Mouse (Mus musculus) layer of hippocampus, adult 2 months (tissue): ENCODE data around the gene Cgn. TPM values are rescaled to one million over a fixed set of nuclear protein-coding genes. Genes with fewer than 3 reads are reported as not detected.
A peak's percentile ranks its signal among the peaks of the same experiment; 100 is the strongest.
"Not testable (repeated sequence)": the region's sequence is repeated elsewhere in the genome, so short reads cannot be mapped to it uniquely, and the experiment has no call there.

Source experiments
- DNase-seq, 2 experiments: peaks; one replicate each; pipeline ENCODE4 v3.0.0; 2022; ENCODE audit warnings: low spot score in 2 of 2
- H3K27ac ChIP-seq: fragments of 200-600 bp; 2 replicates; pipeline ENCODE4 v1.8.1; 2022
- H3K4me3 ChIP-seq: fragments of 200-600 bp; 2 replicates; pipeline ENCODE4 v1.8.1; 2022; ENCODE audit warnings: mild to moderate bottlenecking
- CTCF ChIP-seq: fragments of 200-600 bp; conservative IDR thresholded peaks from 2 replicates; pipeline ENCODE4 v1.8.1; 2022; ENCODE audit warnings: antibody characterized with exemption, mild to moderate bottlenecking, moderate library complexity
- total RNA-seq, 2 experiments: library from RNA; stranded (reverse); gene quantifications; 2 replicates each; pipeline ENCODE4 v1.2.3; 2021

Gene Cgn
- total RNA-seq, 2 experiments from 2014 or later = 3.7 TPM

- no peak for TF ChIP-seq CTCF
- no peak for DNase-seq
- no peak overlapping the region for H3K4me3 ChIP-seq
- no peak overlapping the region for H3K27ac ChIP-seq
Observed at GRCm38 (mm10) chr3:94784171-94784701, 2.1 kb downstream of the Cgn start.

GRCm38 (mm10) chr3:94783462-94783931 is 2.8 kb downstream of the Cgn start:
- no peak for TF ChIP-seq CTCF
- H3K4me3 ChIP-seq = no peak overlapping the region
- DNase-seq = no peak
- no peak overlapping the region for H3K27ac ChIP-seq

DNA sequence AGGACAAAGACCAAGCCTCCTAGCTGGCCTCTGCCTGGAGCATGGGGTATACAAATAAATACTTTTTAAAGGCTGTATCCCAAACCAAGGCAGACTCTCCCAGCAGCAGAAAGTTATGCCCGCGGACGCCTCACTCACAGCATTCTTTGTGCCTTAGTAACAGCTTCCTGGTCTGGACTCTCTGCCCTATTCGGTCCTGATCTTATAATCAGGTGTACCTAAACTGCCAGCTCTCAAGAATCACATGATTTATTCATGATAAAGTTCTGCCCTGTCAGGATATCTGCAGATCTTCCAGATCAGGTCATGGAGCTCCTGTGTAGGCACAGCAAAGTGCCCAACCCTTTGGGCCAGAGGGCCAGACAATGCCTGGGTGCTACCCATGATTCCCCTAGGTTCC is 3.4 kb downstream of the Cgn start:
- no peak overlapping the region for H3K27ac ChIP-seq
- TF ChIP-seq CTCF = no peak
- DNase-seq = no peak
- H3K4me3 ChIP-seq = no peak overlapping the region

DNA sequence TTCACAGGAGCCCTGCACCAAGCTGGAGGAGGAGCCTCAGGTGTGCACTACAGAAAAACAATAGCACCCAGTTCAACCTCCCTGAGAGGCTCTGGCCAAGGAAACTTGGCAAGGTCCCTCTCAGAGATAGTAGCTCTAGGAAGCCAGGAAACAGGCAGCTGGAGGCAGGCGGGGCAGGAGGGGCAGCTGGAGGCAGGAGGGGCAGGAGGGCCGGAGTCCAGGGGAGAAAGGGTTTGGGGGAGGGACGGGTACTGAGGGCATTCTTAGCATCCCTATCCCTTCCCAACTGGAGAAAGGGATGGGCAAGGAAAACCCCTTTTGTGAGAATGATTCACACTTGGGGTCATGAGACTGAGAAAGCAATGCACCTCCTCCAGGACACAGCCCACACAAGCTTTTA is 4.9 kb downstream of the Cgn start:
- no peak overlapping the region for H3K4me3 ChIP-seq
- no peak overlapping the region for H3K27ac ChIP-seq
- no peak for DNase-seq
- TF ChIP-seq CTCF = no peak

GRCm38 (mm10) chr3:94775886-94776285 is 10.4 kb downstream of the Cgn start:
- H3K27ac ChIP-seq = no peak overlapping the region
- H3K4me3 ChIP-seq = no peak overlapping the region
- DNase-seq = no peak
- no peak for TF ChIP-seq CTCF

DNA sequence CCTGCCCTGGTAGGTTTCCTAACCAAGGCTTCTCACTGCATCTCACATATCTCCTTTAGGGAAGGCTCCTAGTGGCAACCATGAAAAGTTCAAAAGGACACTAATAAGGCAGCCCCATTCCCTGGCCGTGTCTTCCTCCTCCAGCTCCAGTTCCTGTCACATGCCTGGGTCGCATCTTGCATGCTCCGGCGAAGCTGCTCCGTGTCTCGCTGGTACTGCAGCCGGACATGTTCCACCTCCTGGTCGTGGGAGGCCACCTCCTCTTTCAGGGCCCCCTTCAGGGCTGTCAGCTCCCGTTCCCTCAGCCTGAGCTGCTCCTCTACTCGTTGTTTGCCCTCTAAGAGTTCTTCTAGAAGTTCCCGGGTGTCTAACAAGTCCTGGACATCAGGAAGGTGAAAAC is 12.3 kb downstream of the Cgn start:
- Histone ChIP-seq H3K27ac (no peak overlapping the region), H3K4me3 (no peak overlapping the region)
- TF ChIP-seq CTCF = no peak
- DNase-seq = no peak

DNA sequence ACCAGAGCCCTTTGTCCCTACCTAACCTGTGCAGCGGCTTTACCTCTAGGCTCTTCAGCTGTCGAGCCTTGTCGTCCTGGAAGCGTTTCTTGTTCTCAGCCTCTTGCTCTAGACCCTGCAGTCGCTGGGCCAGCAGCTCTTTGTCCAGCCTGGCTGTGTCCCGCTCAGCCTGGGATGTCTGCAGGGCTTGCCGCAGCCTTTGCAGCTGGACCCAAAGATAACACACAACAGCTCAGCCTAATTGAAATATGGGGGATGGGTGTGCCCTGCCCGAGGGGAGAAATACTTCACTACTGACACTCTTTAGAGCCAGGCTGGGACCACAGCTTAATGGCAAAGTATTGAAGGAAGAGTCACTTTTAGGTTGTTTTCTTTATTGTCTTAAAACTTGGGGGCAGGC is 20.8 kb downstream of the Cgn start:
- not testable (repeated sequence) for DNase-seq, H3K4me3 ChIP-seq, H3K27ac ChIP-seq

- peak; percentile 46 for TF ChIP-seq CTCF
Observed at GRCm38 (mm10) chr3:94764545-94765292, 21.6 kb downstream of the Cgn start.

GRCm38 (mm10) chr3:94758427-94758826 is 27.9 kb downstream of the Cgn start:
- H3K4me3 ChIP-seq = not testable (repeated sequence)

More at GRCm38 (mm10) chr3:94764545-94765292, 21.6 kb downstream of the Cgn start:
- not testable (repeated sequence) for H3K27ac ChIP-seq, H3K4me3 ChIP-seq, DNase-seq

DNA sequence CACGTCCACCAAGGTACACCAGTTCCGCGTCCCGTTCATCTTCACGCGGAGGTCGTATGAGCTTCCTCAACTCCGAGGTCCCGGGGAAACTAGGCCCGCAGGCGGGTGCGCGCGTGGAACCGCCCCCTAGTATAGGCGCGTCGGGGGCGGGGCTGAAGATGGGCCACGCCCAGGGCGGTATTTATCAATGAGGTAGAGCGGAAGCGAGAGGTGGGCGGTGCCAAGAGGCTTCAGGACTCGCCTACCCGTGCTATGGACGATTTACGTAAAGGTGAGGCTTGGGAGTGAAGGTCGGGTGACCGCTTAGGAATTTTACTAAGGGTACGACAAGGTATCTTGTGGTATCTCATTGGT is 28.3 kb downstream of the Cgn start:
- DNase-seq = peak in 1 of 2 experiments; percentile 4

More at GRCm38 (mm10) chr3:94758427-94758826, 27.9 kb downstream of the Cgn start:
- H3K27ac ChIP-seq, DNase-seq: not testable (repeated sequence)

GRCm38 (mm10) chr3:94757251-94758055 is 28.8 kb downstream of the Cgn start:
- DNase-seq, H3K4me3 ChIP-seq: not testable (repeated sequence)

More for the DNA sequence above, 28.3 kb downstream of the Cgn start:
- not testable (repeated sequence) for H3K4me3 ChIP-seq, H3K27ac ChIP-seq

DNA sequence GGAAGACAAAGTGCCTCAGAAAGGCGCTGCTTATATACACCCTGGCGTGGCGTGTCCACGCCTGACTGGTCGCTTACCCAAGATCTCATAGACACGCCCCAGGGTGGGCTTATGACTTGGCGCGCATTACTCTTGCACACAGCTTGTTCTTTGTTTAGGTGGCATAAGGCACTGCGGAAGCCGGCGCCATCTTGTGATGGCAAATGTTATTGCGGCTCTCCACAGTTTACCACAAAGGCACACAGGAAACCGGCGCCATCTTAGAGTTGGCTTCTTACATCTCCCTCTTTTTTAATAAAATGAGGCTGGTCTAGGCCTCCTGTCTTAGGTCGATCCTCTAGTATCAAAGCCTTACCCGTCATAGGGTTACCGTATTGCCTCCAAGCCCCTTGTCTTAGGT is 40.6 kb downstream of the Cgn start:
- DNase-seq = no peak
- Histone ChIP-seq H3K27ac (no peak overlapping the region), H3K4me3 (no peak overlapping the region)
- TF ChIP-seq CTCF = no peak

More at GRCm38 (mm10) chr3:94757251-94758055, 28.8 kb downstream of the Cgn start:
- H3K27ac ChIP-seq = not testable (repeated sequence)

- H3K27ac ChIP-seq, H3K4me3 ChIP-seq: not testable (repeated sequence)
- TF ChIP-seq CTCF = peak; percentile 58
- DNase-seq = peak in 1 of 2 experiments; percentile 23
Observed at GRCm38 (mm10) chr3:94723637-94724036, 62.7 kb downstream of the Cgn start.

DNA sequence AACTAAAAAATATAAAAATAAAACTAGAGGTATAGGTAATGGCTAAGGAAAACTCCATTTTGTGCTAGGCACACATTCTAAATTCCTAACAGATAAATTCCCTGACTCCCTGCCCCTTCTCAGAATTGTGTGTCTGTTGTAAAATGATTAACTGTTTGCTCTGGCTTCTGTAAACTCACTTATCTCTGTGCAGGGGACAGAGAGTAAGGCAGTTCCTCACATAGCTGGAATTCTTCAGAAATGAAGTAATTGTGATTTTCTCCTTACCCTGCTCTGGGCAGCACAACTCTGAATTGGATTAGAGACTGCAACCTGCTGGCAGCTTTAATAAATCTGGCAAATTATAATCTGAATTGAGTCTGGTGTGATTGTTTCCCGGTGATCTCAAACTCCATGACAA is 68.0 kb downstream of the Cgn start:
- DNase-seq, H3K27ac ChIP-seq, H3K4me3 ChIP-seq: not testable (repeated sequence)

GRCm38 (mm10) chr3:94713424-94713823 is 72.9 kb downstream of the Cgn start:
- not testable (repeated sequence) for H3K4me3 ChIP-seq, DNase-seq, H3K27ac ChIP-seq

DNA sequence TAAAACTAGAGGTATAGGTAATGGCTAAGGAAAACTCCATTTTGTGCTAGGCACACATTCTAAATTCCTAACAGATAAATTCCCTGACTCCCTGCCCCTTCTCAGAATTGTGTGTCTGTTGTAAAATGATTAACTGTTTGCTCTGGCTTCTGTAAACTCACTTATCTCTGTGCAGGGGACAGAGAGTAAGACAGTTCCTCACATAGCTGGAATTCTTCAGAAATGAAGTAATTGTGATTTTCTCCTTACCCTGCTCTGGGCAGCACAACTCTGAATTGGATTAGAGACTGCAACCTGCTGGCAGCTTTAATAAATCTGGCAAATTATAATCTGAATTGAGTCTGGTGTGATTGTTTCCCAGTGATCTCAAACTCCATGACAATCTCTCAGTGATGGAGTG is 75.7 kb downstream of the Cgn start:
- H3K27ac ChIP-seq, DNase-seq, H3K4me3 ChIP-seq: not testable (repeated sequence)
